Mouse (Mus musculus) midbrain, embryonic 12.5 days (tissue): ENCODE results near the gene Msi2. TPM values are rescaled to one million over a fixed set of nuclear protein-coding genes. Genes with fewer than 3 reads are reported as not detected.

ENCODE experiments used
- ATAC-seq: fragments of 200-750 bp; cut with Nextera tagmentation; 2 replicates; pipeline ENCODE4 v1.8.0; 2017; ENCODE audit warnings: low read depth, moderate TSS enrichment, moderate library complexity; ENCODE audit not compliant: low FRiP score
- H3K27ac ChIP-seq: fragments of 300-500 bp; sonication (generic); replicated peaks from 2 replicates; pipeline ENCODE4 v1.5.1; 2016; ENCODE audit warnings: mild to moderate bottlenecking
- H3K27me3 ChIP-seq: fragments of 300-500 bp; sonication (generic); 2 replicates; pipeline ENCODE4 v1.6.1; 2016; ENCODE audit warnings: mild to moderate bottlenecking
- H3K36me3 ChIP-seq: fragments of 300-500 bp; sonication (generic); 2 replicates; pipeline ENCODE4 v1.6.1; 2016
- H3K4me1 ChIP-seq: fragments of 300-500 bp; sonication (generic); 2 replicates; pipeline ENCODE4 v1.6.1; 2016
- H3K4me2 ChIP-seq: fragments of 300-500 bp; sonication (generic); replicated peaks from 2 replicates; pipeline ENCODE4 v1.6.1; 2016; ENCODE audit warnings: mild to moderate bottlenecking, moderate library complexity
- H3K4me3 ChIP-seq: fragments of 300-500 bp; sonication (generic); 2 replicates; pipeline ENCODE4 v1.5.1; 2016; ENCODE audit warnings: mild to moderate bottlenecking
- H3K9ac ChIP-seq: fragments of 300-500 bp; sonication (generic); replicated peaks from 2 replicates; pipeline ENCODE4 v1.6.1; 2016; ENCODE audit warnings: mild to moderate bottlenecking, moderate library complexity
- H3K9me3 ChIP-seq: fragments of 300-500 bp; sonication (generic); 2 replicates; pipeline ENCODE4 v1.6.1; 2016; ENCODE audit warnings: mild to moderate bottlenecking
- WGBS: fragments of 180-500 bp; shearing (Covaris S2); methylation state at CpG from one replicate; pipeline ENCODE4 v1.1.7; 2016; 5-methylcytosine and 5-hydroxymethylcytosine counted together
- polyA plus RNA-seq: library from polyadenylated mRNA; unstranded; fragments of >200 nt; fragmentation: Nextera tagmentation; extraction: Ambion mirVana; gene quantifications from 2 replicates; pipeline ENCODE4 v1.2.1, GENCODE M21; 2016

Gene Msi2
- polyA plus RNA-seq, 1 experiment from 2014 or later: 47.9 TPM

- WGBS: 95% methylated on average over 14 of the region's 14 CpGs
- no peaks in the 10 kb centered on the region for H3K9me3 ChIP-seq
- H3K36me3 ChIP-seq: peaks cover 74% of the 10 kb centered on the region
- no peaks in the 10 kb centered on the region for H3K27me3 ChIP-seq
- no peak overlapping the region for H3K4me3 ChIP-seq
- no peak overlapping the region for H3K27ac ChIP-seq
- ATAC-seq: no peak
- no peak overlapping the region for H3K9ac ChIP-seq
- peaks cover 34% of the 10 kb centered on the region for H3K4me1 ChIP-seq
- no peak overlapping the region for H3K4me2 ChIP-seq
Observed at GRCm38 (mm10) chr11:88668345-88668744, 50.0 kb downstream of the Msi2 start.

GRCm38 (mm10) chr11:88665799-88666198 is 52.5 kb downstream of the Msi2 start:
- peaks cover 40% of the 10 kb centered on the region for H3K4me1 ChIP-seq

GRCm38 (mm10) chr11:88661444-88662180 is 56.7 kb downstream of the Msi2 start:
- H3K36me3 ChIP-seq: peaks cover 64% of the 10 kb centered on the region
- H3K4me3 ChIP-seq: no peak overlapping the region
- H3K9me3 ChIP-seq: no peaks in the 10 kb centered on the region
- no peak overlapping the region for H3K27ac ChIP-seq
- H3K27me3 ChIP-seq: no peaks in the 10 kb centered on the region
- H3K4me1 ChIP-seq: peaks cover 46% of the 10 kb centered on the region
- H3K9ac ChIP-seq: no peak overlapping the region
- WGBS: 86% methylated on average over 11 of the region's 11 CpGs
- H3K4me2 ChIP-seq: no peak overlapping the region
- ATAC-seq: no peak

More at GRCm38 (mm10) chr11:88665799-88666198, 52.5 kb downstream of the Msi2 start:
- WGBS: 71% methylated on average over 15 of the region's 15 CpGs
- no peak for ATAC-seq
- Histone ChIP-seq H3K36me3 (peaks cover 73% of the 10 kb centered on the region), H3K27me3 (no peaks in the 10 kb centered on the region), H3K4me2 (no peak overlapping the region), H3K27ac (peak overlapping the region; percentile 46; the same call in 1 of the 2 replicates), H3K9me3 (no peaks in the 10 kb centered on the region), H3K4me3 (no peak overlapping the region), H3K9ac (no peak overlapping the region)

GRCm38 (mm10) chr11:88660404-88660803 is 57.9 kb downstream of the Msi2 start:
- Histone ChIP-seq H3K9ac (no peak overlapping the region), H3K4me2 (no peak overlapping the region), H3K9me3 (no peaks in the 10 kb centered on the region), H3K27me3 (no peaks in the 10 kb centered on the region), H3K36me3 (peaks cover 65% of the 10 kb centered on the region), H3K4me3 (no peak overlapping the region), H3K4me1 (peaks cover 41% of the 10 kb centered on the region), H3K27ac (peak overlapping the region; percentile 10; the same call in 1 of the 2 replicates)
- 87% methylated on average over 9 of the region's 9 CpGs for WGBS
- ATAC-seq: no peak

- ATAC-seq: no peak
- H3K36me3 ChIP-seq: peaks cover 78% of the 10 kb centered on the region
- H3K4me1 ChIP-seq: peaks cover 42% of the 10 kb centered on the region
Observed at GRCm38 (mm10) chr11:88658926-88659325, 59.4 kb downstream of the Msi2 start.

GRCm38 (mm10) chr11:88655786-88656185 is 62.5 kb downstream of the Msi2 start:
- Histone ChIP-seq H3K9me3 (no peaks in the 10 kb centered on the region), H3K4me1 (peaks cover 51% of the 10 kb centered on the region), H3K4me3 (no peak overlapping the region), H3K36me3 (peaks cover 54% of the 10 kb centered on the region), H3K4me2 (no peak overlapping the region), H3K27ac (peak overlapping the region; percentile 49), H3K27me3 (no peaks in the 10 kb centered on the region), H3K9ac (no peak overlapping the region)
- no peak for ATAC-seq
- 83% methylated on average over 8 of the region's 8 CpGs for WGBS

More at GRCm38 (mm10) chr11:88658926-88659325, 59.4 kb downstream of the Msi2 start:
- Histone ChIP-seq H3K27ac (no peak overlapping the region), H3K9ac (no peak overlapping the region), H3K4me2 (no peak overlapping the region), H3K4me3 (no peak overlapping the region), H3K27me3 (no peaks in the 10 kb centered on the region), H3K9me3 (no peaks in the 10 kb centered on the region)
- 91% methylated on average over 5 of the region's 5 CpGs for WGBS

- 90% methylated on average over 3 of the region's 3 CpGs for WGBS
- H3K36me3 ChIP-seq: peaks cover 50% of the 10 kb centered on the region
- ATAC-seq: no peak
- H3K4me3 ChIP-seq: no peak overlapping the region
- H3K4me2 ChIP-seq: no peak overlapping the region
- H3K9me3 ChIP-seq: no peaks in the 10 kb centered on the region
- H3K27ac ChIP-seq: no peak overlapping the region
- H3K9ac ChIP-seq: no peak overlapping the region
- no peaks in the 10 kb centered on the region for H3K27me3 ChIP-seq
- H3K4me1 ChIP-seq: peaks cover 52% of the 10 kb centered on the region
Observed at GRCm38 (mm10) chr11:88655214-88655566, 63.1 kb downstream of the Msi2 start.

- WGBS: 90% methylated on average over 18 of the region's 18 CpGs
- ATAC-seq: no peak
- peaks cover 55% of the 10 kb centered on the region for H3K4me1 ChIP-seq
- peaks cover 46% of the 10 kb centered on the region for H3K36me3 ChIP-seq
- no peak overlapping the region for H3K27ac ChIP-seq
- H3K9me3 ChIP-seq: no peaks in the 10 kb centered on the region
- no peak overlapping the region for H3K9ac ChIP-seq
- no peaks in the 10 kb centered on the region for H3K27me3 ChIP-seq
- no peak overlapping the region for H3K4me2 ChIP-seq
- no peak overlapping the region for H3K4me3 ChIP-seq
Observed at GRCm38 (mm10) chr11:88654391-88655213, 63.7 kb downstream of the Msi2 start.

GRCm38 (mm10) chr11:88650275-88650674 is 68.0 kb downstream of the Msi2 start:
- H3K4me1 ChIP-seq: peaks cover 78% of the 10 kb centered on the region
- H3K27ac ChIP-seq: peak overlapping the region; percentile 49
- WGBS: 58% methylated on average over 4 of the region's 4 CpGs
- ATAC-seq: no peak; the same call in 1 of the 2 replicates
- no peak overlapping the region for H3K4me2 ChIP-seq
- H3K27me3 ChIP-seq: no peaks in the 10 kb centered on the region
- H3K9me3 ChIP-seq: no peaks in the 10 kb centered on the region
- peaks cover 29% of the 10 kb centered on the region for H3K36me3 ChIP-seq
- no peak overlapping the region for H3K4me3 ChIP-seq
- no peak overlapping the region for H3K9ac ChIP-seq

- H3K36me3 ChIP-seq: peaks cover 16% of the 10 kb centered on the region
- ATAC-seq: no peak
- H3K9me3 ChIP-seq: no peaks in the 10 kb centered on the region
- no peak overlapping the region for H3K9ac ChIP-seq
- peaks cover 84% of the 10 kb centered on the region for H3K4me1 ChIP-seq
- WGBS: 55% methylated on average over 2 of the region's 2 CpGs
- no peak overlapping the region for H3K4me3 ChIP-seq
- H3K4me2 ChIP-seq: no peak overlapping the region
- no peaks in the 10 kb centered on the region for H3K27me3 ChIP-seq
- H3K27ac ChIP-seq: no peak overlapping the region
Observed at GRCm38 (mm10) chr11:88649009-88649408, 69.3 kb downstream of the Msi2 start.

GRCm38 (mm10) chr11:88648407-88648806 is 69.9 kb downstream of the Msi2 start:
- H3K27ac ChIP-seq: peak overlapping the region; percentile 60
- no peak overlapping the region for H3K9ac ChIP-seq
- no peak overlapping the region for H3K4me2 ChIP-seq
- ATAC-seq: no peak
- no peaks in the 10 kb centered on the region for H3K27me3 ChIP-seq
- H3K36me3 ChIP-seq: peaks cover 19% of the 10 kb centered on the region
- peaks cover 85% of the 10 kb centered on the region for H3K4me1 ChIP-seq
- no peak overlapping the region for H3K4me3 ChIP-seq
- 78% methylated on average over 5 of the region's 5 CpGs for WGBS
- no peaks in the 10 kb centered on the region for H3K9me3 ChIP-seq

GRCm38 (mm10) chr11:88646493-88646892 is 71.8 kb downstream of the Msi2 start:
- Histone ChIP-seq H3K36me3 (peaks cover 24% of the 10 kb centered on the region), H3K27me3 (no peaks in the 10 kb centered on the region), H3K4me3 (no peak overlapping the region), H3K9ac (no peak overlapping the region), H3K27ac (peak overlapping the region; percentile 71), H3K4me1 (peaks cover 73% of the 10 kb centered on the region), H3K9me3 (no peaks in the 10 kb centered on the region), H3K4me2 (no peak overlapping the region)
- WGBS: 83% methylated on average over 6 of the region's 6 CpGs
- ATAC-seq: no peak
